In genomic region chr4:141303402-141304222, GRCm38 (mm10) we compare ENCODE assay signal across 10 mouse cellular contexts. TPM values are rescaled to one million over a fixed set of nuclear protein-coding genes. Genes with fewer than 3 reads are reported as not detected.
A peak's percentile ranks its signal among the peaks of the same experiment; 100 is the strongest.
DNase-seq lines count a peak whose midpoint lies in the region; ATAC-seq and TF ChIP-seq lines count a peak whose summit lies in the region.
"Had no signal": no experiment of that assay in that cellular context is flagged by ENCODE, and none has a peak within 500 bp of the region (broad histone marks: within the 10 kb centered on the region; RNA-seq: fewer than 3 reads in every experiment).

No protein-coding gene starts in this region.

- peak overlapping the region; percentile 98 for H3K4me2 ChIP-seq in heart, embryonic 14.5 days (ENCODE audit: low read length)
- H3K4me2 ChIP-seq in midbrain, embryonic 12.5 days (replicated peaks): peak overlapping the region; percentile 95
- H3K4me2 ChIP-seq in midbrain, postnatal 0 days (ENCODE audit: low read depth, low read length, poor library complexity, severe bottlenecking): no peak overlapping the region
- H3K4me2 ChIP-seq in stomach, embryonic 16.5 days (ENCODE audit: low read depth, low read length): peak overlapping the region; percentile 87

- ATAC-seq in heart, embryonic 14.5 days (ENCODE audit: insufficient number of reproducible peaks, insufficient read depth, low FRiP score, low read depth): no peak
- no peak for ATAC-seq in midbrain, embryonic 12.5 days (ENCODE audit: low FRiP score, low read depth)
- no peak for ATAC-seq in midbrain, postnatal 0 days (ENCODE audit: low FRiP score)
- no peak for ATAC-seq in stomach, embryonic 16.5 days (ENCODE audit: insufficient read depth, low FRiP score)

- no peaks in the 10 kb centered on the region for H3K9me3 ChIP-seq in heart, embryonic 14.5 days (ENCODE audit: control insufficient read depth, low read length)
- H3K9me3 ChIP-seq in midbrain, embryonic 12.5 days: no peaks in the 10 kb centered on the region
- no peaks in the 10 kb centered on the region for H3K9me3 ChIP-seq in midbrain, postnatal 0 days (ENCODE audit: low read length)
- H3K9me3 ChIP-seq in limb, embryonic 10.5 days (replicated peaks): no peaks in the 10 kb centered on the region
- no peaks in the 10 kb centered on the region for H3K9me3 ChIP-seq in stomach, embryonic 16.5 days (replicated peaks; ENCODE audit: control insufficient read depth, low read length)

- peaks cover 5% of the 10 kb centered on the region; the same call in 1 of the 2 replicates for H3K36me3 ChIP-seq in heart, embryonic 14.5 days (ENCODE audit: control insufficient read depth, insufficient read depth, low read length)
- peaks cover 5% of the 10 kb centered on the region; the same call in 1 of the 2 replicates for H3K36me3 ChIP-seq in midbrain, embryonic 12.5 days
- no peaks in the 10 kb centered on the region for H3K36me3 ChIP-seq in midbrain, postnatal 0 days (ENCODE audit: insufficient read depth, low read length)
- peaks cover 12% of the 10 kb centered on the region for H3K36me3 ChIP-seq in limb, embryonic 10.5 days
- H3K36me3 ChIP-seq in stomach, embryonic 16.5 days (ENCODE audit: control insufficient read depth, insufficient read depth, low read length): no peaks in the 10 kb centered on the region

- DNase-seq in heart, adult 11 months: no peak
- no peak for DNase-seq in midbrain, postnatal 0 days (ENCODE audit: low spot score)
- DNase-seq in limb, embryonic 10.5 days (ENCODE audit: low spot score): no peak
- DNase-seq in adrenal gland, postnatal 4 days (ENCODE audit: low spot score in 2 of 2): no peak
- no peak for DNase-seq in right cerebral cortex, postnatal 10 days (ENCODE audit: low spot score in 2 of 2)
- DNase-seq: gastrocnemius, postnatal 25 days; layer of hippocampus, postnatal 36 days had no signal

- H3K4me1 ChIP-seq in heart, embryonic 14.5 days (ENCODE audit: control insufficient read depth in 2 of 2, insufficient read depth in 2 of 2, low read length in 2 of 2): peaks cover 23 to 28% of the 10 kb centered on the region in 2 experiments
- peaks cover 32% of the 10 kb centered on the region for H3K4me1 ChIP-seq in midbrain, embryonic 12.5 days
- H3K4me1 ChIP-seq in midbrain, postnatal 0 days (ENCODE audit: insufficient read depth, low read length): peaks cover 8% of the 10 kb centered on the region; the same call in 1 of the 2 replicates
- peaks cover 70% of the 10 kb centered on the region for H3K4me1 ChIP-seq in limb, embryonic 10.5 days
- H3K4me1 ChIP-seq in stomach, embryonic 16.5 days (ENCODE audit: control insufficient read depth, insufficient read depth, low read length): peaks cover 31% of the 10 kb centered on the region

- WGBS in heart, embryonic 14.5 days: 55% methylated on average over 7 of the region's 7 CpGs
- WGBS in midbrain, embryonic 12.5 days: 45% methylated on average over 7 of the region's 7 CpGs
- WGBS in midbrain, postnatal 0 days: 46% methylated on average over 7 of the region's 7 CpGs
- 33% methylated on average over 7 of the region's 7 CpGs for WGBS in limb, embryonic 10.5 days
- WGBS in stomach, embryonic 16.5 days: 56% methylated on average over 7 of the region's 7 CpGs

- no peak for TF ChIP-seq CTCF in midbrain, postnatal 0 days (IDR thresholded peaks at IDR 0.05)

- H3K4me3 ChIP-seq in heart, embryonic 14.5 days (ENCODE audit: control insufficient read depth in 1 of 2, insufficient read depth in 1 of 2, low read depth in 1 of 2, low read length in 2 of 2): peak overlapping the region; percentile 86 to 90
- peak overlapping the region; percentile 67 for H3K4me3 ChIP-seq in midbrain, embryonic 12.5 days
- no peak overlapping the region for H3K4me3 ChIP-seq in midbrain, postnatal 0 days (ENCODE audit: low read depth, low read length)
- H3K4me3 ChIP-seq in limb, embryonic 10.5 days: peak overlapping the region; percentile 75
- peak overlapping the region; percentile 76 for H3K4me3 ChIP-seq in stomach, embryonic 16.5 days (replicated peaks; ENCODE audit: low read length)

- H3K9ac ChIP-seq in heart, embryonic 14.5 days (ENCODE audit: low read length): peak overlapping the region; percentile 91; the same call in 1 of the 2 replicates
- H3K9ac ChIP-seq in midbrain, embryonic 12.5 days (replicated peaks): no peak overlapping the region; the same call in 1 of the 2 replicates
- no peak overlapping the region for H3K9ac ChIP-seq in midbrain, postnatal 0 days (replicated peaks; ENCODE audit: low read length, poor library complexity, severe bottlenecking)
- peak overlapping the region; percentile 90 for H3K9ac ChIP-seq in stomach, embryonic 16.5 days (ENCODE audit: low read length)

- 0 out of 4 replicates have a peak overlapping the region, but pooled peaks of 1 of the 2 experiments have one; percentile 6 for H3K27ac ChIP-seq in heart, embryonic 14.5 days (replicated peaks in 1 of 2; ENCODE audit: control insufficient read depth in 1 of 2, insufficient read depth in 1 of 2, low read depth in 2 of 2, low read length in 2 of 2)
- no peak overlapping the region for H3K27ac ChIP-seq in midbrain, embryonic 12.5 days (replicated peaks)
- no peak overlapping the region for H3K27ac ChIP-seq in midbrain, postnatal 0 days (ENCODE audit: low read depth, low read length)
- no peak overlapping the region for H3K27ac ChIP-seq in limb, embryonic 10.5 days
- H3K27ac ChIP-seq in stomach, embryonic 16.5 days (ENCODE audit: low read length): peak overlapping the region; percentile 33; the same call in 1 of the 2 replicates

- no peaks in the 10 kb centered on the region for H3K27me3 ChIP-seq in heart, embryonic 14.5 days (ENCODE audit: control insufficient read depth, insufficient read depth, low read length)
- peaks cover 66% of the 10 kb centered on the region for H3K27me3 ChIP-seq in midbrain, embryonic 12.5 days
- H3K27me3 ChIP-seq in midbrain, postnatal 0 days (ENCODE audit: insufficient read depth, low read length): peaks cover 28% of the 10 kb centered on the region
- H3K27me3 ChIP-seq in limb, embryonic 10.5 days (ENCODE audit: low read depth, poor library complexity, severe bottlenecking): peaks cover 68% of the 10 kb centered on the region
- peaks cover 5% of the 10 kb centered on the region; the same call in 1 of the 2 replicates for H3K27me3 ChIP-seq in stomach, embryonic 16.5 days (ENCODE audit: control insufficient read depth, insufficient read depth, low read length)

RNA-seq across cellular contexts. Expression of gene Epha2, which starts 2.6 kb away (rescaled TPM):
- 1.9 TPM in 2 replicates for polyA plus RNA-seq in heart, embryonic 14.5 days (2014; fragmentation: Nextera tagmentation; extraction: Ambion mirVana)
- polyA plus RNA-seq in midbrain, embryonic 12.5 days (2016; fragmentation: Nextera tagmentation; extraction: Ambion mirVana): 6.5 and 7.8 TPM in 2 replicates
- total RNA-seq in midbrain, postnatal 0 days (2014; rRNA removed): 3.1 and 3.2 TPM in 2 replicates
- polyA plus RNA-seq in midbrain, postnatal 0 days (2015; fragmentation: Nextera tagmentation; extraction: Ambion mirVana): 0.27 and 0.30 TPM in 2 replicates
- polyA plus RNA-seq in limb, embryonic 10.5 days (2016; fragmentation: Nextera tagmentation; extraction: Ambion mirVana): 4.6 and 5.6 TPM in 2 replicates
- polyA plus RNA-seq in stomach, embryonic 16.5 days (2015; fragmentation: Nextera tagmentation; extraction: Ambion mirVana): 9.5 and 12.1 TPM in 2 replicates
- total RNA-seq in adrenal gland, postnatal 4 days (2021): 10 to 100 TPM; 19.0 to 21.5 TPM

Comparison
In these comparisons a context has a peak if more than half of its experiments do, and no peak if none do; other contexts are left out.
1. H3K9ac ChIP-seq: peak in heart, embryonic 14.5 days (single experiment) and stomach, embryonic 16.5 days (single experiment); none in midbrain, embryonic 12.5 days (single experiment) and midbrain, postnatal 0 days (single experiment).